Mouse (Mus musculus): ENCODE results near the gene Ppil6. TPM values are rescaled to one million over a fixed set of nuclear protein-coding genes. Genes with fewer than 3 reads are reported as not detected.

The Ppil6 gene
- polyA plus RNA-seq, 1 experiment from 2014 or later = 1.8 TPM

GRCm38 (mm10) chr10:41480938-41481880 is 9.0 kb upstream of the Ppil6 start:
- H3K27me3 ChIP-seq (ENCODE audit: control insufficient read depth, insufficient read depth, low read length) = no peaks in the 10 kb centered on the region
- peaks cover 81% of the 10 kb centered on the region for H3K36me3 ChIP-seq (ENCODE audit: control insufficient read depth, insufficient read depth, low read length)
- peak overlapping the region; percentile 34; the same call in 1 of the 2 replicates for H3K9ac ChIP-seq (ENCODE audit: low read length)
- no peak for ATAC-seq (ENCODE audit: insufficient number of reproducible peaks, insufficient read depth, low FRiP score, low read depth)
- peaks cover 22 to 24% of the 10 kb centered on the region in 2 experiments for H3K4me1 ChIP-seq (ENCODE audit: control insufficient read depth in 2 of 2, insufficient read depth in 2 of 2, low read length in 2 of 2)
- WGBS = 42% methylated on average over 33 of the region's 33 CpGs
- no peaks in the 10 kb centered on the region for H3K9me3 ChIP-seq (ENCODE audit: control insufficient read depth, low read length)
- H3K27ac ChIP-seq (replicated peaks in 1 of 2; ENCODE audit: control insufficient read depth in 1 of 2, insufficient read depth in 1 of 2, low read depth in 2 of 2, low read length in 2 of 2) = no peak overlapping the region
- H3K4me2 ChIP-seq (ENCODE audit: low read length) = peak overlapping the region; percentile 13; the same call in 1 of the 2 replicates
- H3K4me3 ChIP-seq (ENCODE audit: control insufficient read depth in 1 of 2, insufficient read depth in 1 of 2, low read depth in 1 of 2, low read length in 2 of 2) = no peak overlapping the region

DNA sequence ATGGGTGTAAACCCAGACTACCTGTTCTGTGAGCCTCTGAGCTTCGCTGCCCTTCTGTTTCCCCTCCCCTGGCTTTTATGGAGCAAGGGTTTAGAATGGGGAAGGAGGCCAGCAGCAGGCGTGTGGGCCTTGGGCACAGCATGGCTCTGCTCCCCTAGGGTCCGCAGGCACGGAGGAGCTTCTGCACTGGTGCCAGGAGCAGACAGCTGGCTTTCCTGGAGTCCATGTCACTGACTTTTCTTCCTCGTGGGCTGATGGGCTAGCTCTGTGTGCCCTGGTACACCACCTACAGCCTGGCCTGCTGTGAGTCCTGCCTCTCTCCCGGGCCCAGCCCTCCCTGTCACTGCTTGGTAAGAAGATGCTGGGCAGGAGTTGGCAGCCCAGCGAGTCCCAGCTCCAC is 7.8 kb upstream of the Ppil6 start:
- no peak overlapping the region for H3K4me3 ChIP-seq (ENCODE audit: control insufficient read depth in 1 of 2, insufficient read depth in 1 of 2, low read depth in 1 of 2, low read length in 2 of 2)
- ATAC-seq (ENCODE audit: insufficient number of reproducible peaks, insufficient read depth, low FRiP score, low read depth) = no peak
- 93% methylated on average over 7 of the region's 7 CpGs for WGBS

GRCm38 (mm10) chr10:41485778-41486177 is 4.5 kb upstream of the Ppil6 start:
- Histone ChIP-seq H3K4me2 (ENCODE audit: low read length) (no peak overlapping the region), H3K9me3 (ENCODE audit: control insufficient read depth, low read length) (no peaks in the 10 kb centered on the region), H3K27ac (replicated peaks in 1 of 2; ENCODE audit: control insufficient read depth in 1 of 2, insufficient read depth in 1 of 2, low read depth in 2 of 2, low read length in 2 of 2) (no peak overlapping the region), H3K4me1 (ENCODE audit: control insufficient read depth in 2 of 2, insufficient read depth in 2 of 2, low read length in 2 of 2) (peaks cover 14 to 27% of the 10 kb centered on the region in 2 experiments), H3K9ac (ENCODE audit: low read length) (no peak overlapping the region), H3K27me3 (ENCODE audit: control insufficient read depth, insufficient read depth, low read length) (no peaks in the 10 kb centered on the region), H3K36me3 (ENCODE audit: control insufficient read depth, insufficient read depth, low read length) (peaks cover 77% of the 10 kb centered on the region), H3K4me3 (ENCODE audit: control insufficient read depth in 1 of 2, insufficient read depth in 1 of 2, low read depth in 1 of 2, low read length in 2 of 2) (no peak overlapping the region)
- 92% methylated on average over 16 of the region's 16 CpGs for WGBS
- no peak for ATAC-seq (ENCODE audit: insufficient number of reproducible peaks, insufficient read depth, low FRiP score, low read depth)

More for the DNA sequence above, 7.8 kb upstream of the Ppil6 start:
- no peak overlapping the region for H3K27ac ChIP-seq (replicated peaks in 1 of 2; ENCODE audit: control insufficient read depth in 1 of 2, insufficient read depth in 1 of 2, low read depth in 2 of 2, low read length in 2 of 2)
- H3K4me1 ChIP-seq (ENCODE audit: control insufficient read depth in 2 of 2, insufficient read depth in 2 of 2, low read length in 2 of 2) = peaks cover 17 to 20% of the 10 kb centered on the region in 2 experiments
- no peaks in the 10 kb centered on the region for H3K9me3 ChIP-seq (ENCODE audit: control insufficient read depth, low read length)
- H3K27me3 ChIP-seq (ENCODE audit: control insufficient read depth, insufficient read depth, low read length) = no peaks in the 10 kb centered on the region
- no peak overlapping the region for H3K4me2 ChIP-seq (ENCODE audit: low read length)
- peaks cover 93% of the 10 kb centered on the region for H3K36me3 ChIP-seq (ENCODE audit: control insufficient read depth, insufficient read depth, low read length)
- H3K9ac ChIP-seq (ENCODE audit: low read length) = no peak overlapping the region

- no peak for ATAC-seq (ENCODE audit: insufficient number of reproducible peaks, insufficient read depth, low FRiP score, low read depth)
- Histone ChIP-seq H3K9me3 (ENCODE audit: control insufficient read depth, low read length) (no peaks in the 10 kb centered on the region), H3K27ac (replicated peaks in 1 of 2; ENCODE audit: control insufficient read depth in 1 of 2, insufficient read depth in 1 of 2, low read depth in 2 of 2, low read length in 2 of 2) (no peak overlapping the region), H3K4me1 (ENCODE audit: control insufficient read depth in 2 of 2, insufficient read depth in 2 of 2, low read length in 2 of 2) (peaks cover 6 to 19% of the 10 kb centered on the region in 2 experiments; a peak in 3 of 4 replicates), H3K27me3 (ENCODE audit: control insufficient read depth, insufficient read depth, low read length) (no peaks in the 10 kb centered on the region), H3K4me2 (ENCODE audit: low read length) (no peak overlapping the region), H3K4me3 (ENCODE audit: control insufficient read depth in 1 of 2, insufficient read depth in 1 of 2, low read depth in 1 of 2, low read length in 2 of 2) (no peak overlapping the region), H3K36me3 (ENCODE audit: control insufficient read depth, insufficient read depth, low read length) (peaks cover 70% of the 10 kb centered on the region), H3K9ac (ENCODE audit: low read length) (no peak overlapping the region)
- 90% methylated on average over 14 of the region's 14 CpGs for WGBS
Observed at GRCm38 (mm10) chr10:41486506-41487170, 3.6 kb upstream of the Ppil6 start.

- peaks cover 48% of the 10 kb centered on the region for H3K36me3 ChIP-seq (ENCODE audit: control insufficient read depth, insufficient read depth, low read length)
- H3K27me3 ChIP-seq (ENCODE audit: control insufficient read depth, insufficient read depth, low read length) = no peaks in the 10 kb centered on the region
- peak overlapping the region; percentile 54 to 62 for H3K4me3 ChIP-seq (ENCODE audit: control insufficient read depth in 1 of 2, insufficient read depth in 1 of 2, low read depth in 1 of 2, low read length in 2 of 2)
- peaks cover 6 to 17% of the 10 kb centered on the region in 2 experiments; a peak in 3 of 4 replicates for H3K4me1 ChIP-seq (ENCODE audit: control insufficient read depth in 2 of 2, insufficient read depth in 2 of 2, low read length in 2 of 2)
- H3K9ac ChIP-seq (ENCODE audit: low read length) = peak overlapping the region; percentile 78
- no peak overlapping the region for H3K27ac ChIP-seq (replicated peaks in 1 of 2; ENCODE audit: control insufficient read depth in 1 of 2, insufficient read depth in 1 of 2, low read depth in 2 of 2, low read length in 2 of 2)
- 43% methylated on average over 7 of the region's 7 CpGs for WGBS
- no peak for ATAC-seq (ENCODE audit: insufficient number of reproducible peaks, insufficient read depth, low FRiP score, low read depth)
- no peaks in the 10 kb centered on the region for H3K9me3 ChIP-seq (ENCODE audit: control insufficient read depth, low read length)
- H3K4me2 ChIP-seq (ENCODE audit: low read length) = peak overlapping the region; percentile 100
Observed at GRCm38 (mm10) chr10:41488877-41489276, 1.4 kb upstream of the Ppil6 start.

DNA sequence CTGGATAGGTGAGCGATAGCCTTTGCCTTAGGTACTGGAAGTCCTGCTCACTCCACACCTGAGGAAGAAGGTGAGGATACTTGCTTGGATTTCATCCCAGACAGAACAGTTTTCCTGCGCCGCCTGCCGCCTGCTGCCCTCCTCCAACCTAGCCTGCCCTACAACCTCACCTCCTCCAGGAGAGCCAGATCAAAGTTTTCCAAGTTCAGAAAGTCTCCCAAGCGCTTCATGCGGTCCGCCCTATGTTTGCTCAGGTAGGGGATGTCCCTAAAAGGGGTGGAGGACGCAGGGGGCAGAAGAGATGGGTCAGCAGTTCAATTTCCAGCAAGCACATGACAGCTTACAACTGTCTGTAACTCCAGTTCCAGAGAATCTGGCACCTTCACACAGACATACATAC is 945 bp upstream of the Ppil6 start:
- no peak overlapping the region; a peak in 1 of 4 replicates for H3K27ac ChIP-seq (replicated peaks in 1 of 2; ENCODE audit: control insufficient read depth in 1 of 2, insufficient read depth in 1 of 2, low read depth in 2 of 2, low read length in 2 of 2)
- no peaks in the 10 kb centered on the region for H3K27me3 ChIP-seq (ENCODE audit: control insufficient read depth, insufficient read depth, low read length)
- ATAC-seq (ENCODE audit: insufficient number of reproducible peaks, insufficient read depth, low FRiP score, low read depth) = no peak
- H3K4me1 ChIP-seq (ENCODE audit: control insufficient read depth in 2 of 2, insufficient read depth in 2 of 2, low read length in 2 of 2) = peaks cover 6 to 17% of the 10 kb centered on the region in 2 experiments; a peak in 3 of 4 replicates
- no peaks in the 10 kb centered on the region for H3K9me3 ChIP-seq (ENCODE audit: control insufficient read depth, low read length)
- H3K36me3 ChIP-seq (ENCODE audit: control insufficient read depth, insufficient read depth, low read length) = peaks cover 43% of the 10 kb centered on the region
- peak overlapping the region; percentile 100 for H3K4me2 ChIP-seq (ENCODE audit: low read length)
- peak overlapping the region; percentile 78 for H3K9ac ChIP-seq (ENCODE audit: low read length)
- WGBS = 28% methylated on average over 8 of the region's 8 CpGs
- H3K4me3 ChIP-seq (ENCODE audit: control insufficient read depth in 1 of 2, insufficient read depth in 1 of 2, low read depth in 1 of 2, low read length in 2 of 2) = peak overlapping the region; percentile 54 to 62

- Histone ChIP-seq H3K36me3 (ENCODE audit: control insufficient read depth, insufficient read depth, low read length) (peaks cover 31% of the 10 kb centered on the region), H3K4me2 (ENCODE audit: low read length) (peak overlapping the region; percentile 100), H3K27ac (replicated peaks in 1 of 2; ENCODE audit: control insufficient read depth in 1 of 2, insufficient read depth in 1 of 2, low read depth in 2 of 2, low read length in 2 of 2) (no peak overlapping the region), H3K9ac (ENCODE audit: low read length) (peak overlapping the region; percentile 78), H3K9me3 (ENCODE audit: control insufficient read depth, low read length) (no peaks in the 10 kb centered on the region), H3K27me3 (ENCODE audit: control insufficient read depth, insufficient read depth, low read length) (no peaks in the 10 kb centered on the region), H3K4me3 (ENCODE audit: control insufficient read depth in 1 of 2, insufficient read depth in 1 of 2, low read depth in 1 of 2, low read length in 2 of 2) (peak overlapping the region; percentile 54 to 62), H3K4me1 (ENCODE audit: control insufficient read depth in 2 of 2, insufficient read depth in 2 of 2, low read length in 2 of 2) (peaks cover 6 to 17% of the 10 kb centered on the region in 2 experiments; a peak in 3 of 4 replicates)
- WGBS = under 1% methylated on average over 29 of the region's 29 CpGs
- no peak for ATAC-seq (ENCODE audit: insufficient number of reproducible peaks, insufficient read depth, low FRiP score, low read depth)
Observed at GRCm38 (mm10) chr10:41490518-41490873, 257 bp downstream of the Ppil6 start.
